Mouse (Mus musculus) megakaryocyte, embryonic 14.5 days (primary cell): ENCODE results near the gene Rps18.

Source experiments
- FLI1 ChIP-seq: IDR thresholded peaks from 2 replicates; pipeline ENCODE4 v1.6.1; 2012; ENCODE audit warnings: low read length, inconsistent platforms, mixed read lengths
- GATA1 ChIP-seq: IDR thresholded peaks from 3 replicates; pipeline ENCODE4 v1.6.1; 2012; ENCODE audit warnings: mixed read lengths, low read length, inconsistent platforms, borderline replicate concordance

GRCm38 (mm10) chr17:33911052-33911812 lies 44.6 kb downstream of the Rps18 start:
- no peak for TF ChIP-seq FLI1
- TF ChIP-seq GATA1: no peak
